Mouse (Mus musculus): ENCODE data around the gene Plscr1. TPM values are rescaled to one million over a fixed set of nuclear protein-coding genes. Genes with fewer than 3 reads are reported as not detected.

The Plscr1 gene
- polyA plus RNA-seq, 1 experiment from 2014 or later = 25.5 TPM

- H3K9me3 ChIP-seq (replicated peaks) = no peaks in the 10 kb centered on the region
- peaks cover 6% of the 10 kb centered on the region; the same call in 1 of the 2 replicates for H3K4me1 ChIP-seq (replicated peaks)
- H3K27me3 ChIP-seq = no peaks in the 10 kb centered on the region
- H3K4me3 ChIP-seq (replicated peaks) = no peak overlapping the region
- ATAC-seq (ENCODE audit: insufficient read depth) = no peak
- no peaks in the 10 kb centered on the region for H3K36me3 ChIP-seq (replicated peaks)
- no peak overlapping the region for H3K9ac ChIP-seq
- 23% methylated on average over 3 of the region's 3 CpGs for WGBS (ENCODE audit: insufficient replicate concordance)
- no peak overlapping the region for H3K4me2 ChIP-seq
- H3K27ac ChIP-seq (replicated peaks) = no peak overlapping the region
Observed at GRCm38 (mm10) chr9:92226127-92226655, 23.4 kb upstream of the Plscr1 start.

- Histone ChIP-seq H3K27me3 (no peaks in the 10 kb centered on the region), H3K9ac (no peak overlapping the region), H3K4me3 (replicated peaks) (no peak overlapping the region), H3K27ac (replicated peaks) (no peak overlapping the region), H3K4me1 (replicated peaks) (peaks cover 6% of the 10 kb centered on the region; the same call in 1 of the 2 replicates), H3K4me2 (no peak overlapping the region), H3K9me3 (replicated peaks) (no peaks in the 10 kb centered on the region), H3K36me3 (replicated peaks) (no peaks in the 10 kb centered on the region)
- ATAC-seq (ENCODE audit: insufficient read depth) = no peak
- 28% methylated on average over 3 of the region's 3 CpGs for WGBS (ENCODE audit: insufficient replicate concordance)
Observed at GRCm38 (mm10) chr9:92226795-92227194, 22.8 kb upstream of the Plscr1 start.

- Histone ChIP-seq H3K36me3 (replicated peaks) (no peaks in the 10 kb centered on the region), H3K4me3 (replicated peaks) (no peak overlapping the region), H3K27ac (replicated peaks) (no peak overlapping the region), H3K4me2 (no peak overlapping the region), H3K27me3 (no peaks in the 10 kb centered on the region), H3K9me3 (replicated peaks) (no peaks in the 10 kb centered on the region), H3K9ac (no peak overlapping the region), H3K4me1 (replicated peaks) (peaks cover 6% of the 10 kb centered on the region; the same call in 1 of the 2 replicates)
- WGBS (ENCODE audit: insufficient replicate concordance) = 54% methylated on average over 16 of the region's 16 CpGs
- no peak for ATAC-seq (ENCODE audit: insufficient read depth)
Observed at GRCm38 (mm10) chr9:92228867-92229832, 20.4 kb upstream of the Plscr1 start.

GRCm38 (mm10) chr9:92229833-92230205 is 19.7 kb upstream of the Plscr1 start:
- WGBS (ENCODE audit: insufficient replicate concordance) = 27% methylated on average over 2 of the region's 2 CpGs
- no peaks in the 10 kb centered on the region for H3K27me3 ChIP-seq
- no peak for ATAC-seq (ENCODE audit: insufficient read depth)
- H3K9ac ChIP-seq = no peak overlapping the region
- H3K4me1 ChIP-seq (replicated peaks) = peaks cover 6% of the 10 kb centered on the region; the same call in 1 of the 2 replicates
- H3K9me3 ChIP-seq (replicated peaks) = no peaks in the 10 kb centered on the region
- no peaks in the 10 kb centered on the region for H3K36me3 ChIP-seq (replicated peaks)
- no peak overlapping the region for H3K27ac ChIP-seq (replicated peaks)
- H3K4me2 ChIP-seq = no peak overlapping the region
- no peak overlapping the region for H3K4me3 ChIP-seq (replicated peaks)

- Histone ChIP-seq H3K27ac (replicated peaks) (no peak overlapping the region), H3K36me3 (replicated peaks) (no peaks in the 10 kb centered on the region), H3K9ac (no peak overlapping the region), H3K9me3 (replicated peaks) (no peaks in the 10 kb centered on the region), H3K4me2 (no peak overlapping the region), H3K4me1 (replicated peaks) (no peaks in the 10 kb centered on the region; the same call in 1 of the 2 replicates), H3K27me3 (no peaks in the 10 kb centered on the region), H3K4me3 (replicated peaks) (no peak overlapping the region)
- no peak for ATAC-seq (ENCODE audit: insufficient read depth)
- 76% methylated on average over 11 of the region's 11 CpGs for WGBS (ENCODE audit: insufficient replicate concordance)
Observed at GRCm38 (mm10) chr9:92234901-92235458, 14.6 kb upstream of the Plscr1 start.

- no peaks in the 10 kb centered on the region for H3K9me3 ChIP-seq (replicated peaks)
- WGBS (ENCODE audit: insufficient replicate concordance) = 60% methylated on average over 7 of the region's 7 CpGs
- H3K9ac ChIP-seq = no peak overlapping the region
- peaks cover 25% of the 10 kb centered on the region for H3K4me1 ChIP-seq (replicated peaks)
- H3K4me3 ChIP-seq (replicated peaks) = no peak overlapping the region
- ATAC-seq (ENCODE audit: insufficient read depth) = no peak
- H3K27ac ChIP-seq (replicated peaks) = no peak overlapping the region
- H3K27me3 ChIP-seq = no peaks in the 10 kb centered on the region
- no peaks in the 10 kb centered on the region for H3K36me3 ChIP-seq (replicated peaks)
- H3K4me2 ChIP-seq = peak overlapping the region; percentile 70
Observed at GRCm38 (mm10) chr9:92248773-92249446, 640 bp upstream of the Plscr1 start.

GRCm38 (mm10) chr9:92249987-92250772 is 630 bp downstream of the Plscr1 start:
- H3K27me3 ChIP-seq = no peaks in the 10 kb centered on the region
- H3K4me1 ChIP-seq (replicated peaks) = peaks cover 32% of the 10 kb centered on the region
- peak overlapping the region; percentile 63 for H3K4me3 ChIP-seq (replicated peaks)
- peak overlapping the region; percentile 54 for H3K9ac ChIP-seq
- H3K36me3 ChIP-seq (replicated peaks) = no peaks in the 10 kb centered on the region
- ATAC-seq (ENCODE audit: insufficient read depth) = peak; percentile 80
- H3K4me2 ChIP-seq = peak overlapping the region; percentile 70
- peak overlapping the region; percentile 84 for H3K27ac ChIP-seq (replicated peaks)
- H3K9me3 ChIP-seq (replicated peaks) = no peaks in the 10 kb centered on the region
- WGBS (ENCODE audit: insufficient replicate concordance) = under 1% methylated on average over 40 of the region's 40 CpGs

GRCm38 (mm10) chr9:92252718-92253117 is 3.2 kb downstream of the Plscr1 start:
- Histone ChIP-seq H3K9me3 (replicated peaks) (no peaks in the 10 kb centered on the region), H3K4me1 (replicated peaks) (peaks cover 32% of the 10 kb centered on the region), H3K27me3 (no peaks in the 10 kb centered on the region), H3K36me3 (replicated peaks) (no peaks in the 10 kb centered on the region), H3K27ac (replicated peaks) (no peak overlapping the region), H3K4me2 (peak overlapping the region; percentile 48), H3K9ac (no peak overlapping the region), H3K4me3 (replicated peaks) (no peak overlapping the region)
- no peak for ATAC-seq (ENCODE audit: insufficient read depth)
- WGBS (ENCODE audit: insufficient replicate concordance) = 26% methylated on average over 5 of the region's 5 CpGs

- H3K4me2 ChIP-seq = peak overlapping the region; percentile 48
Observed at GRCm38 (mm10) chr9:92253585-92254321, 4.2 kb downstream of the Plscr1 start.

More at GRCm38 (mm10) chr9:92253585-92254321, 4.2 kb downstream of the Plscr1 start:
- H3K4me3 ChIP-seq (replicated peaks) = no peak overlapping the region
- no peak overlapping the region for H3K9ac ChIP-seq
- no peaks in the 10 kb centered on the region for H3K36me3 ChIP-seq (replicated peaks)
- ATAC-seq (ENCODE audit: insufficient read depth) = 0 out of 2 replicates have a peak, but pooled peaks have one; percentile 19
- WGBS (ENCODE audit: insufficient replicate concordance) = 35% methylated on average over 10 of the region's 10 CpGs
- no peaks in the 10 kb centered on the region for H3K9me3 ChIP-seq (replicated peaks)
- 0 out of 2 replicates have a peak overlapping the region, but pooled peaks have one; percentile 29 for H3K27ac ChIP-seq (replicated peaks)
- H3K4me1 ChIP-seq (replicated peaks) = peaks cover 32% of the 10 kb centered on the region
- no peaks in the 10 kb centered on the region for H3K27me3 ChIP-seq
